Mouse (Mus musculus): ENCODE measurements around the gene Rap1gap2. TPM values are rescaled to one million over a fixed set of nuclear protein-coding genes. Genes with fewer than 3 reads are reported as not detected.

Rap1gap2 gene
- polyA plus RNA-seq, 1 experiment from 2014 or later: 15.8 TPM

GRCm38 (mm10) chr11:74408587-74409446 is 201.9 kb downstream of the Rap1gap2 start:
- Histone ChIP-seq H3K4me3 (no peak overlapping the region), H3K4me1 (peaks cover 16% of the 10 kb centered on the region), H3K9me3 (no peaks in the 10 kb centered on the region), H3K36me3 (replicated peaks) (no peaks in the 10 kb centered on the region), H3K27me3 (replicated peaks) (no peaks in the 10 kb centered on the region), H3K27ac (peak overlapping the region; percentile 71; the same call in 1 of the 2 replicates), H3K4me2 (no peak overlapping the region), H3K9ac (no peak overlapping the region)
- 62% methylated on average over 4 of the region's 4 CpGs for WGBS
- ATAC-seq (replicated peaks): peak; percentile 80

GRCm38 (mm10) chr11:74405201-74405600 is 205.5 kb downstream of the Rap1gap2 start:
- Histone ChIP-seq H3K4me3 (no peak overlapping the region), H3K9ac (no peak overlapping the region), H3K4me1 (peaks cover 16% of the 10 kb centered on the region), H3K27ac (no peak overlapping the region), H3K36me3 (replicated peaks) (no peaks in the 10 kb centered on the region), H3K4me2 (no peak overlapping the region), H3K9me3 (no peaks in the 10 kb centered on the region), H3K27me3 (replicated peaks) (no peaks in the 10 kb centered on the region)
- 80% methylated on average over 7 of the region's 7 CpGs for WGBS
- no peak for ATAC-seq (replicated peaks)

GRCm38 (mm10) chr11:74404216-74404615 is 206.5 kb downstream of the Rap1gap2 start:
- 78% methylated on average over 2 of the region's 2 CpGs for WGBS
- Histone ChIP-seq H3K27me3 (replicated peaks) (no peaks in the 10 kb centered on the region), H3K27ac (no peak overlapping the region), H3K9ac (no peak overlapping the region), H3K4me2 (no peak overlapping the region), H3K36me3 (replicated peaks) (no peaks in the 10 kb centered on the region), H3K4me1 (peaks cover 6% of the 10 kb centered on the region), H3K9me3 (no peaks in the 10 kb centered on the region), H3K4me3 (no peak overlapping the region)
- no peak for ATAC-seq (replicated peaks)

- H3K4me2 ChIP-seq: no peak overlapping the region
- H3K9me3 ChIP-seq: no peaks in the 10 kb centered on the region
- H3K27ac ChIP-seq: no peak overlapping the region
- no peaks in the 10 kb centered on the region for H3K36me3 ChIP-seq (replicated peaks)
- no peak for ATAC-seq (replicated peaks)
- no peaks in the 10 kb centered on the region for H3K27me3 ChIP-seq (replicated peaks)
- WGBS: 51% methylated on average over 2 of the region's 2 CpGs
- no peak overlapping the region for H3K9ac ChIP-seq
- no peak overlapping the region for H3K4me3 ChIP-seq
- no peaks in the 10 kb centered on the region for H3K4me1 ChIP-seq
These were observed 208.6 kb downstream of the Rap1gap2 start for GRCm38 (mm10) chr11:74402126-74402525.

GRCm38 (mm10) chr11:74395583-74395982 is 215.1 kb downstream of the Rap1gap2 start:
- H3K4me3 ChIP-seq: no peak overlapping the region
- no peak overlapping the region for H3K4me2 ChIP-seq
- no peak overlapping the region for H3K27ac ChIP-seq
- no peaks in the 10 kb centered on the region for H3K9me3 ChIP-seq
- H3K9ac ChIP-seq: no peak overlapping the region
- H3K4me1 ChIP-seq: no peaks in the 10 kb centered on the region
- 89% methylated on average over 18 of the region's 18 CpGs for WGBS
- no peaks in the 10 kb centered on the region for H3K27me3 ChIP-seq (replicated peaks)
- no peak for ATAC-seq (replicated peaks)
- H3K36me3 ChIP-seq (replicated peaks): no peaks in the 10 kb centered on the region; the same call in 1 of the 2 replicates

- H3K4me3 ChIP-seq: no peak overlapping the region
- no peaks in the 10 kb centered on the region for H3K27me3 ChIP-seq (replicated peaks)
- no peaks in the 10 kb centered on the region for H3K4me1 ChIP-seq
- WGBS: 63% methylated on average over 5 of the region's 5 CpGs
- no peak overlapping the region for H3K4me2 ChIP-seq
- no peak overlapping the region for H3K27ac ChIP-seq
- no peaks in the 10 kb centered on the region; the same call in 1 of the 2 replicates for H3K36me3 ChIP-seq (replicated peaks)
- peak; percentile 53; the same call in 1 of the 2 replicates for ATAC-seq (replicated peaks)
- no peaks in the 10 kb centered on the region for H3K9me3 ChIP-seq
- no peak overlapping the region for H3K9ac ChIP-seq
These were observed 217.2 kb downstream of the Rap1gap2 start for GRCm38 (mm10) chr11:74393489-74393888.

- H3K36me3 ChIP-seq (replicated peaks): peaks cover 3% of the 10 kb centered on the region; the same call in 1 of the 2 replicates
- H3K9ac ChIP-seq: no peak overlapping the region
- H3K27me3 ChIP-seq (replicated peaks): no peaks in the 10 kb centered on the region
- 80% methylated on average over 6 of the region's 6 CpGs for WGBS
- H3K9me3 ChIP-seq: no peaks in the 10 kb centered on the region
- H3K4me2 ChIP-seq: no peak overlapping the region
- no peak for ATAC-seq (replicated peaks)
- H3K4me1 ChIP-seq: no peaks in the 10 kb centered on the region
- H3K27ac ChIP-seq: no peak overlapping the region
- H3K4me3 ChIP-seq: no peak overlapping the region
These were observed 217.8 kb downstream of the Rap1gap2 start for GRCm38 (mm10) chr11:74392903-74393302.

GRCm38 (mm10) chr11:74391899-74392298 is 218.8 kb downstream of the Rap1gap2 start:
- Histone ChIP-seq H3K27ac (no peak overlapping the region), H3K9ac (no peak overlapping the region), H3K9me3 (no peaks in the 10 kb centered on the region), H3K4me2 (no peak overlapping the region), H3K36me3 (replicated peaks) (peaks cover 6% of the 10 kb centered on the region; the same call in 1 of the 2 replicates), H3K4me1 (no peaks in the 10 kb centered on the region), H3K27me3 (replicated peaks) (no peaks in the 10 kb centered on the region), H3K4me3 (no peak overlapping the region)
- no peak for ATAC-seq (replicated peaks)
- WGBS: 94% methylated on average over 11 of the region's 11 CpGs

- H3K4me1 ChIP-seq: no peaks in the 10 kb centered on the region
- 0 out of 2 replicates have a peak, but pooled peaks cover 6% of the 10 kb centered on the region for H3K36me3 ChIP-seq (replicated peaks)
- no peak overlapping the region for H3K27ac ChIP-seq
- ATAC-seq (replicated peaks): no peak
- H3K9ac ChIP-seq: no peak overlapping the region
- no peak overlapping the region for H3K4me3 ChIP-seq
- 84% methylated on average over 5 of the region's 5 CpGs for WGBS
- no peaks in the 10 kb centered on the region for H3K27me3 ChIP-seq (replicated peaks)
- no peaks in the 10 kb centered on the region for H3K9me3 ChIP-seq
- H3K4me2 ChIP-seq: no peak overlapping the region
These were observed 223.5 kb downstream of the Rap1gap2 start for GRCm38 (mm10) chr11:74387203-74387602.

GRCm38 (mm10) chr11:74385674-74386073 is 225.0 kb downstream of the Rap1gap2 start:
- ATAC-seq (replicated peaks): no peak
- WGBS: 68% methylated on average over 9 of the region's 9 CpGs
- no peaks in the 10 kb centered on the region for H3K27me3 ChIP-seq (replicated peaks)
- no peaks in the 10 kb centered on the region for H3K4me1 ChIP-seq
- no peaks in the 10 kb centered on the region for H3K9me3 ChIP-seq
- H3K4me2 ChIP-seq: no peak overlapping the region
- H3K36me3 ChIP-seq (replicated peaks): 0 out of 2 replicates have a peak, but pooled peaks cover 6% of the 10 kb centered on the region
- no peak overlapping the region for H3K4me3 ChIP-seq
- no peak overlapping the region for H3K27ac ChIP-seq
- no peak overlapping the region for H3K9ac ChIP-seq

GRCm38 (mm10) chr11:74379166-74379873 is 231.4 kb downstream of the Rap1gap2 start:
- ATAC-seq (replicated peaks): no peak
- H3K4me3 ChIP-seq: no peak overlapping the region
- no peaks in the 10 kb centered on the region for H3K9me3 ChIP-seq
- H3K27me3 ChIP-seq (replicated peaks): no peaks in the 10 kb centered on the region
- no peak overlapping the region for H3K4me2 ChIP-seq
- no peaks in the 10 kb centered on the region for H3K36me3 ChIP-seq (replicated peaks)
- H3K9ac ChIP-seq: no peak overlapping the region
- H3K4me1 ChIP-seq: peaks cover 7% of the 10 kb centered on the region; the same call in 1 of the 2 replicates
- H3K27ac ChIP-seq: no peak overlapping the region
- 74% methylated on average over 4 of the region's 4 CpGs for WGBS

- peaks cover 7% of the 10 kb centered on the region; the same call in 1 of the 2 replicates for H3K4me1 ChIP-seq
- no peak overlapping the region for H3K27ac ChIP-seq
- ATAC-seq (replicated peaks): peak; percentile 82
- H3K4me3 ChIP-seq: no peak overlapping the region
- no peak overlapping the region for H3K4me2 ChIP-seq
- H3K9me3 ChIP-seq: no peaks in the 10 kb centered on the region
- no peaks in the 10 kb centered on the region for H3K36me3 ChIP-seq (replicated peaks)
- 74% methylated on average over 3 of the region's 3 CpGs for WGBS
- no peak overlapping the region for H3K9ac ChIP-seq
- H3K27me3 ChIP-seq (replicated peaks): no peaks in the 10 kb centered on the region
These were observed 233.9 kb downstream of the Rap1gap2 start for GRCm38 (mm10) chr11:74376847-74377246.

Data from midbrain, embryonic 15.5 days (tissue).